In the genomic region with DNA sequence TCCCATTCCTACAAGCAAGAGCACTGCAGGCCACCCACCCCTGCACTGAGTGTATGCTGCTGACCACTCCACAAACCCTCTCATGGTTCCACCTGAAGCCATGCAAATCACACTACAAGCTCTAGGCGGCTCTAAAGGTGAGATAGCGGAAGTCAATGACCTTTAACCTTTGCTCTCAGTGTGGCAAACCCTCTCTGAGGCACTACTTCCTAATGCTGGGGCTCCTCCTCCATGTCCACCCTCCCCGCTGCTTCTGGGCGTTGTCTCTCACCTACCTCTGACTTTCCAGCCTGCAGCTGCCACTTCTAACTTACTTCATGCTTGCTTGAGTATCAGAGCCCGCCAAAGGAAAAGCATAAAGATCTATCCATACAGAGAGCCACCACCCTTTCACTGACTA, we compare ENCODE assay signal across 19 mouse cellular contexts. TPM values are rescaled to one million over a fixed set of nuclear protein-coding genes. Genes with fewer than 3 reads are reported as not detected.
DNase-seq lines count a peak whose midpoint lies in the region; ATAC-seq and TF ChIP-seq lines count a peak whose summit lies in the region.
"Had no signal": no experiment of that assay in that cellular context is flagged by ENCODE, and none has a peak within 500 bp of the region (broad histone marks: within the 10 kb centered on the region; RNA-seq: fewer than 3 reads in every experiment).

No protein-coding gene starts in this region.

- TF ChIP-seq POLR2A in cerebellum, adult 2 months (IDR thresholded peaks at IDR 0.05; ENCODE audit: borderline replicate concordance, insufficient read depth, low read length), result no peak

- H3K9ac ChIP-seq in intestine, embryonic 15.5 days, result no peak overlapping the region
- H3K9ac ChIP-seq in liver, embryonic 16.5 days (ENCODE audit: low read depth, low read length), result no peak overlapping the region
- H3K9ac ChIP-seq in stomach, postnatal 0 days (ENCODE audit: low read length), result no peak overlapping the region; the same call in 1 of the 2 replicates
- H3K9ac ChIP-seq in midbrain, embryonic 13.5 days (replicated peaks), result no peak overlapping the region
- H3K9ac ChIP-seq: forebrain, embryonic 13.5 days; heart, embryonic 12.5 days; limb, embryonic 13.5 days; midbrain, embryonic 15.5 days had no signal

- peak; percentile 89 for ATAC-seq in intestine, embryonic 15.5 days
- ATAC-seq in liver, embryonic 16.5 days (ENCODE audit: low read depth), result peak; percentile 82
- peak; percentile 68 for ATAC-seq in stomach, postnatal 0 days (ENCODE audit: low FRiP score, low TSS enrichment)
- ATAC-seq in midbrain, embryonic 13.5 days, result no peak
- ATAC-seq: forebrain, embryonic 13.5 days; hindbrain, postnatal 0 days; midbrain, embryonic 15.5 days had no signal

- no peaks in the 10 kb centered on the region for H3K27me3 ChIP-seq in intestine, embryonic 15.5 days (replicated peaks)
- no peaks in the 10 kb centered on the region for H3K27me3 ChIP-seq in liver, embryonic 16.5 days (ENCODE audit: control insufficient read depth, insufficient read depth, low read depth, low read length)
- H3K27me3 ChIP-seq in stomach, postnatal 0 days (ENCODE audit: control insufficient read depth, insufficient read depth, low read length), result no peaks in the 10 kb centered on the region
- no peaks in the 10 kb centered on the region for H3K27me3 ChIP-seq in midbrain, embryonic 13.5 days
- H3K27me3 ChIP-seq in cerebellum, adult 2 months (ENCODE audit: control insufficient read depth, insufficient read depth, low read length), result no peaks in the 10 kb centered on the region
- H3K27me3 ChIP-seq: forebrain, embryonic 13.5 days; heart, embryonic 12.5 days; limb, embryonic 13.5 days; midbrain, embryonic 15.5 days had no signal

- no peak overlapping the region for H3K4me2 ChIP-seq in intestine, embryonic 15.5 days (replicated peaks)
- H3K4me2 ChIP-seq in liver, embryonic 16.5 days (ENCODE audit: low read depth, low read length), result no peak overlapping the region
- H3K4me2 ChIP-seq in stomach, postnatal 0 days (replicated peaks; ENCODE audit: low read depth), result no peak overlapping the region
- H3K4me2 ChIP-seq in midbrain, embryonic 13.5 days (replicated peaks), result no peak overlapping the region
- H3K4me2 ChIP-seq: forebrain, embryonic 13.5 days; heart, embryonic 12.5 days; limb, embryonic 13.5 days; midbrain, embryonic 15.5 days had no signal

- peaks cover 15% of the 10 kb centered on the region; the same call in 1 of the 2 replicates for H3K4me1 ChIP-seq in intestine, embryonic 15.5 days (replicated peaks)
- peaks cover 15% of the 10 kb centered on the region for H3K4me1 ChIP-seq in liver, embryonic 16.5 days (ENCODE audit: control insufficient read depth, low read depth, low read length)
- H3K4me1 ChIP-seq in stomach, postnatal 0 days (replicated peaks; ENCODE audit: control insufficient read depth, insufficient read depth), result no peaks in the 10 kb centered on the region; the same call in 1 of the 2 replicates
- H3K4me1 ChIP-seq in midbrain, embryonic 13.5 days (replicated peaks), result no peaks in the 10 kb centered on the region
- peaks cover 3% of the 10 kb centered on the region; the same call in 1 of the 2 replicates for H3K4me1 ChIP-seq in cerebellum, adult 2 months (ENCODE audit: control insufficient read depth, insufficient read depth, low read length)
- H3K4me1 ChIP-seq: forebrain, embryonic 13.5 days; limb, embryonic 13.5 days had no signal

- no peak overlapping the region for H3K27ac ChIP-seq in intestine, embryonic 15.5 days
- H3K27ac ChIP-seq in liver, embryonic 16.5 days (ENCODE audit: low read length), result 0 out of 2 replicates have a peak overlapping the region, but pooled peaks have one; percentile 29
- H3K27ac ChIP-seq in stomach, postnatal 0 days (replicated peaks), result no peak overlapping the region
- no peak overlapping the region for H3K27ac ChIP-seq in midbrain, embryonic 13.5 days
- no peak overlapping the region for H3K27ac ChIP-seq in cerebellum, adult 2 months (ENCODE audit: insufficient read depth, low read length)
- H3K27ac ChIP-seq: forebrain, embryonic 13.5 days; hindbrain, postnatal 0 days; layer of hippocampus, adult 2 months; limb, embryonic 13.5 days; midbrain, embryonic 15.5 days had no signal

- no peak for TF ChIP-seq EP300 in stomach, postnatal 0 days (optimal IDR thresholded peaks at IDR 0.05)

- H3K9me3 ChIP-seq in intestine, embryonic 15.5 days, result no peaks in the 10 kb centered on the region
- no peaks in the 10 kb centered on the region for H3K9me3 ChIP-seq in liver, embryonic 16.5 days (replicated peaks; ENCODE audit: control insufficient read depth, low read length)
- no peaks in the 10 kb centered on the region for H3K9me3 ChIP-seq in stomach, postnatal 0 days (ENCODE audit: control insufficient read depth, low read length)
- no peaks in the 10 kb centered on the region for H3K9me3 ChIP-seq in midbrain, embryonic 13.5 days
- H3K9me3 ChIP-seq: forebrain, embryonic 13.5 days; heart, embryonic 12.5 days; midbrain, embryonic 15.5 days had no signal

- peaks cover 19% of the 10 kb centered on the region for H3K36me3 ChIP-seq in intestine, embryonic 15.5 days
- peaks cover 9% of the 10 kb centered on the region for H3K36me3 ChIP-seq in liver, embryonic 16.5 days (ENCODE audit: control insufficient read depth, insufficient read depth)
- peaks cover 7% of the 10 kb centered on the region for H3K36me3 ChIP-seq in stomach, postnatal 0 days (ENCODE audit: control insufficient read depth, insufficient read depth, low read length)
- H3K36me3 ChIP-seq in midbrain, embryonic 13.5 days, result peaks cover 45% of the 10 kb centered on the region

- H3K4me3 ChIP-seq in intestine, embryonic 15.5 days (replicated peaks), result no peak overlapping the region
- H3K4me3 ChIP-seq in liver, embryonic 16.5 days (ENCODE audit: low read depth, low read length), result no peak overlapping the region
- H3K4me3 ChIP-seq in stomach, postnatal 0 days (ENCODE audit: low read depth, low read length), result no peak overlapping the region
- no peak overlapping the region for H3K4me3 ChIP-seq in midbrain, embryonic 13.5 days (replicated peaks)
- no peak overlapping the region for H3K4me3 ChIP-seq in cerebellum, adult 2 months (replicated peaks; ENCODE audit: insufficient read depth, low read depth, low read length)
- H3K4me3 ChIP-seq: forebrain, embryonic 13.5 days; heart, embryonic 12.5 days; layer of hippocampus, adult 2 months; limb, embryonic 13.5 days; midbrain, embryonic 15.5 days had no signal

- TF ChIP-seq CTCF in stomach, postnatal 0 days (IDR thresholded peaks at IDR 0.05; ENCODE audit: low read depth), result no peak
- no peak for TF ChIP-seq CTCF in cerebellum, adult 2 months (IDR thresholded peaks at IDR 0.05; ENCODE audit: borderline replicate concordance, insufficient read depth, low read depth, low read length)

- DNase-seq in lung, postnatal 25 days (ENCODE audit: low spot score), result peak; percentile 6
- DNase-seq in lung, postnatal 14 days, result no peak
- peak; percentile 61 for DNase-seq in stomach, postnatal 0 days (ENCODE audit: low spot score)
- DNase-seq in cerebellum, adult 2 months, result no peak
- DNase-seq in neural tube, embryonic 10.5 days (ENCODE audit: extremely low spot score, low spot score), result no peak
- DNase-seq: adrenal gland, adult 8-10 months; cerebellum, adult 11-12 months; cerebellum, postnatal 36 days; heart, postnatal 4 days; thymus, postnatal 4 days had no signal

- whole genome bisulfite sequencing in intestine, embryonic 15.5 days, result 70% methylated on average over 5 of the region's 5 CpGs
- WGBS in liver, embryonic 16.5 days (ENCODE audit: insufficient replicate concordance), result 57% methylated on average over 5 of the region's 5 CpGs
- 73% methylated on average over 4 of the region's 5 CpGs for WGBS in stomach, postnatal 0 days
- WGBS in midbrain, embryonic 13.5 days, result 89% methylated on average over 5 of the region's 5 CpGs
- 84% methylated on average over 5 of the region's 5 CpGs for WGBS in cerebellum, adult 2 months

RNA-seq across cellular contexts. Expression of a gene that starts 37.5 kb away (rescaled TPM):
- polyA plus RNA-seq in intestine, embryonic 15.5 days (2015; fragmentation: Nextera tagmentation; extraction: Ambion mirVana), result 27.9 and 28.7 TPM in 2 replicates
- polyA plus RNA-seq in liver, embryonic 16.5 days (2015; fragmentation: Nextera tagmentation; extraction: Ambion mirVana), result 7.8 and 8.1 TPM in 2 replicates
- 10.4 and 10.5 TPM in 2 replicates for polyA plus RNA-seq in stomach, postnatal 0 days (2015; fragmentation: Nextera tagmentation; extraction: Ambion mirVana)
- polyA plus RNA-seq in midbrain, embryonic 13.5 days (2015; fragmentation: Nextera tagmentation; extraction: Ambion mirVana), result 11.9 and 13.8 TPM in 2 replicates
- polyA plus RNA-seq in cerebellum, adult 2 months (2012; rRNA removed), result 26.5 and 27.0 TPM in 2 replicates

Comparison
In these comparisons a context has a peak if more than half of its experiments do, and no peak if none do; other contexts are left out.
1. DNase-seq: peak in lung, postnatal 25 days (single experiment) and stomach, postnatal 0 days (single experiment); none in lung, postnatal 14 days (single experiment), cerebellum, adult 2 months (0 of 2) and neural tube, embryonic 10.5 days (single experiment).